Mouse (Mus musculus): Measurements from ENCODE around the gene Abtb2. TPM values are rescaled to one million over a fixed set of nuclear protein-coding genes. Genes with fewer than 3 reads are reported as not detected.
A peak's percentile ranks its signal among the peaks of the same experiment; 100 is the strongest.

Abtb2 gene
- polyA plus RNA-seq, 1 experiment: 2.4 TPM

- DNase-seq (ENCODE audit: low read depth): no peak
Observed at GRCm38 (mm10) chr2:103615028-103615427, 48.9 kb downstream of the Abtb2 start.

GRCm38 (mm10) chr2:103618407-103618806, 52.3 kb downstream of the Abtb2 start:
- no peak for DNase-seq (ENCODE audit: low read depth)

- no peak for DNase-seq (ENCODE audit: low read depth)
Observed at GRCm38 (mm10) chr2:103622950-103623349, 56.8 kb downstream of the Abtb2 start.

- no peak for DNase-seq (ENCODE audit: low read depth)
Observed at GRCm38 (mm10) chr2:103625349-103625932, 59.3 kb downstream of the Abtb2 start.

GRCm38 (mm10) chr2:103627101-103627500, 61.0 kb downstream of the Abtb2 start:
- DNase-seq (ENCODE audit: low read depth): no peak

- no peak for DNase-seq (ENCODE audit: low read depth)
Observed at GRCm38 (mm10) chr2:103629956-103630355, 63.8 kb downstream of the Abtb2 start.

- DNase-seq (ENCODE audit: low read depth): no peak
Observed at GRCm38 (mm10) chr2:103631293-103631717, 65.2 kb downstream of the Abtb2 start.

- DNase-seq (ENCODE audit: low read depth): no peak
Observed at GRCm38 (mm10) chr2:103632136-103632925, 66.2 kb downstream of the Abtb2 start.

GRCm38 (mm10) chr2:103632926-103633250, 66.8 kb downstream of the Abtb2 start:
- DNase-seq (ENCODE audit: low read depth): peak; percentile 27

- DNase-seq (ENCODE audit: low read depth): no peak
Observed at GRCm38 (mm10) chr2:103635731-103636487, 69.8 kb downstream of the Abtb2 start.

GRCm38 (mm10) chr2:103637385-103637784, 71.3 kb downstream of the Abtb2 start:
- no peak for DNase-seq (ENCODE audit: low read depth)

GRCm38 (mm10) chr2:103637943-103638342, 71.8 kb downstream of the Abtb2 start:
- DNase-seq (ENCODE audit: low read depth): no peak

- DNase-seq (ENCODE audit: low read depth): no peak
Observed at GRCm38 (mm10) chr2:103639701-103640100, 73.6 kb downstream of the Abtb2 start.

- no peak for DNase-seq (ENCODE audit: low read depth)
Observed at GRCm38 (mm10) chr2:103640861-103641260, 74.8 kb downstream of the Abtb2 start.

GRCm38 (mm10) chr2:103643584-103644211, 77.6 kb downstream of the Abtb2 start:
- no peak for DNase-seq (ENCODE audit: low read depth)

- DNase-seq (ENCODE audit: low read depth): no peak
Observed at GRCm38 (mm10) chr2:103644418-103644817, 78.3 kb downstream of the Abtb2 start.

GRCm38 (mm10) chr2:103650314-103650879, 84.3 kb downstream of the Abtb2 start:
- DNase-seq (ENCODE audit: low read depth): no peak

- DNase-seq (ENCODE audit: low read depth): no peak
Observed at GRCm38 (mm10) chr2:103652121-103652520, 86.0 kb downstream of the Abtb2 start.

- no peak for DNase-seq (ENCODE audit: low read depth)
Observed at GRCm38 (mm10) chr2:103655037-103655436, 88.9 kb downstream of the Abtb2 start.

- DNase-seq (ENCODE audit: low read depth): no peak
Observed at GRCm38 (mm10) chr2:103656028-103656427, 89.9 kb downstream of the Abtb2 start.

GRCm38 (mm10) chr2:103659167-103659566, 93.1 kb downstream of the Abtb2 start:
- DNase-seq (ENCODE audit: low read depth): no peak
